Mouse (Mus musculus) layer of hippocampus, postnatal 25 days (tissue): ENCODE results near the gene Rin2. TPM values are rescaled to one million over a fixed set of nuclear protein-coding genes. Genes with fewer than 3 reads are reported as not detected.

Source experiments
- microRNA-seq, 2 experiments: library from miRNA; unstranded; fragments of <30 nt; microRNA quantifications; one replicate each; pipeline ENCODE4 v1.2.0; 2021
- total RNA-seq, 2 experiments: library from RNA; stranded (reverse); gene quantifications; 2 replicates each; pipeline ENCODE4 v1.2.3; 2021

The Rin2 gene
- total RNA-seq, 2 experiments from 2014 or later: 20.1 to 31.1 TPM

Small RNA genes within 50 kb of the gene (microRNA-seq; reads per million reads assigned to microRNA genes)
- gene Gm25026: 0 reads per million in 2 experiments

Other genes with a start within 250 kb of the Rin2 start
- gene Naa20, start 226.9 kb downstream of the Rin2 start, total RNA-seq: 10 to 100 TPM; 68.4 to 69.2 TPM